Mouse (Mus musculus): ENCODE results near the gene St6galnac4.

Gene St6galnac4

GRCm38 (mm10) chr2:32604631-32605030 is 17.7 kb downstream of the St6galnac4 start:
- DNase-seq: no peak

- DNase-seq: peak; percentile 91 to 94
These were observed 19.6 kb downstream of the St6galnac4 start for GRCm38 (mm10) chr2:32606161-32607142.

- DNase-seq: peak; percentile 63 to 72
These were observed 20.5 kb downstream of the St6galnac4 start for GRCm38 (mm10) chr2:32607262-32607947.

GRCm38 (mm10) chr2:32608141-32608777 is 21.4 kb downstream of the St6galnac4 start:
- peak; percentile 71 to 80 for DNase-seq

- no peak for DNase-seq
These were observed 22.0 kb downstream of the St6galnac4 start for GRCm38 (mm10) chr2:32608778-32609435.

GRCm38 (mm10) chr2:32610610-32611229 is 23.8 kb downstream of the St6galnac4 start:
- DNase-seq: peak; percentile 72 to 82

- no peak for DNase-seq
These were observed 25.4 kb downstream of the St6galnac4 start for GRCm38 (mm10) chr2:32612274-32612673.

GRCm38 (mm10) chr2:32617109-32617508 is 30.2 kb downstream of the St6galnac4 start:
- DNase-seq: no peak

- DNase-seq: peak in 1 of 2 experiments; percentile 56
These were observed 30.7 kb downstream of the St6galnac4 start for GRCm38 (mm10) chr2:32617601-32618000.

GRCm38 (mm10) chr2:32618051-32618450 is 31.2 kb downstream of the St6galnac4 start:
- peak in 1 of 2 experiments; percentile 50 for DNase-seq

GRCm38 (mm10) chr2:32620682-32621516 is 34.0 kb downstream of the St6galnac4 start:
- DNase-seq: peak; percentile 77 to 86

GRCm38 (mm10) chr2:32621517-32621859 is 34.6 kb downstream of the St6galnac4 start, which contains the start of gene Ak1:
Gene Ak1, plus strand, starts transcription at chr2:32621758.
- DNase-seq: no peak

GRCm38 (mm10) chr2:32624111-32624748 is 37.3 kb downstream of the St6galnac4 start:
- DNase-seq: no peak

- DNase-seq: peak; percentile 79 to 87
These were observed 38.4 kb downstream of the St6galnac4 start for GRCm38 (mm10) chr2:32625212-32625872.

GRCm38 (mm10) chr2:32625873-32626694 is 39.2 kb downstream of the St6galnac4 start:
- DNase-seq: peak in 1 of 2 experiments; percentile 55

- no peak for DNase-seq
These were observed 40.6 kb downstream of the St6galnac4 start for GRCm38 (mm10) chr2:32627266-32628043.

- DNase-seq: no peak
These were observed 41.2 kb downstream of the St6galnac4 start for GRCm38 (mm10) chr2:32628044-32628550.

GRCm38 (mm10) chr2:32628729-32629128 is 41.8 kb downstream of the St6galnac4 start:
- no peak for DNase-seq

Measured in kidney, postnatal 4 days (tissue).